Mouse (Mus musculus): ENCODE measurements at regions not wholly inside any gene's neighbourhood (a gene's known extent, or its start where the extent isn't known, plus 50 kb on each side); places are given as distances from the start of the nearest gene placed in this dataset.

DNA sequence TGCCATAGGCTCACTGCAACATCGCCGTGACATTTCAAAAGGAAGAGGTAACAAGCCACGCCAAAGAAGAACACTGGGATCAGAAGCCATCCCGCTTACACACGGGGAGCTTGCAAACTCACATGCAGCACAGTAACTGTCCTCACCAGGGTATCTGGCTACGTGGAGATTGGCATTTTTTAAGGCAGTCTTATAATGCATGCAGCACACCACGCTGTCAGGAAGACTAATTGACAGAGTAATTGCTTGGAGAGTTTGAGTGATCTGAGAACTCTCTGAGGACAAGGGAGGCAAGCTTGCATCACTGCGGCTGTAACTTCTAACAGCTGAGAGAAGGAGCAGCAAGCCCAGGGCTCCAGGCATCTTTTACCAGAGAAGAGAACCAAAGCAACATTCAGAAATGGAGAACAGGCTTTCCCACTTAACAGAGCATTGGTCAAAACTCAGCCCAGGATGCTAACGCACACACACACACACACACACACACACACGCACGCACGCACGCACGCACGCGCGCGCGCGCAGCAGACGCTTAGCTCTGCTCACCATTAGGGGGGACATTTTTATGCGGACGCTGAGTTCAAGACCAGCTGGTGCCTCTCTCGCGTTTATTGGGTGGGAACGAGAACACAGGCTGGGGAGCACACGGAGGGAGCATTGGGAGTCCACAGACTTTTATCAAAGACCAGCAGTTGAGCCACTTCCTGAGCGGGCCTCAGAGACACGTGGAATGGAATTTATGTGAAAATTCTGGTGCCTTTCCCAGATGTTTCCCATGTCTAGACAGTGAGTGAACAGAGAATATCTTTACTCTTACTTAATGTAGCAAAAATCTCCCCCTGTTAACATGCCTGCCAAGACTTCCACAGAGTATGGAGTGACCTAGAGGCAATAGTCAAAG, 66.6 kb downstream of the 1700129C05Rik start:
- H3K4me1 ChIP-seq = peaks cover 10% of the 10 kb centered on the region; the same call in 1 of the 2 replicates
- DNase-seq (ENCODE audit: low spot score) = no peak
- no peaks in the 10 kb centered on the region for H3K27me3 ChIP-seq (ENCODE audit: insufficient read depth, poor library complexity, severe bottlenecking)
- no peaks in the 10 kb centered on the region for H3K9me3 ChIP-seq
- WGBS = 24% methylated on average over 29 of the region's 29 CpGs
- no peaks in the 10 kb centered on the region for H3K36me3 ChIP-seq
- H3K27ac ChIP-seq = peak overlapping the region; percentile 42; the same call in 1 of the 2 replicates
- H3K4me3 ChIP-seq = peak overlapping the region; percentile 45

DNA sequence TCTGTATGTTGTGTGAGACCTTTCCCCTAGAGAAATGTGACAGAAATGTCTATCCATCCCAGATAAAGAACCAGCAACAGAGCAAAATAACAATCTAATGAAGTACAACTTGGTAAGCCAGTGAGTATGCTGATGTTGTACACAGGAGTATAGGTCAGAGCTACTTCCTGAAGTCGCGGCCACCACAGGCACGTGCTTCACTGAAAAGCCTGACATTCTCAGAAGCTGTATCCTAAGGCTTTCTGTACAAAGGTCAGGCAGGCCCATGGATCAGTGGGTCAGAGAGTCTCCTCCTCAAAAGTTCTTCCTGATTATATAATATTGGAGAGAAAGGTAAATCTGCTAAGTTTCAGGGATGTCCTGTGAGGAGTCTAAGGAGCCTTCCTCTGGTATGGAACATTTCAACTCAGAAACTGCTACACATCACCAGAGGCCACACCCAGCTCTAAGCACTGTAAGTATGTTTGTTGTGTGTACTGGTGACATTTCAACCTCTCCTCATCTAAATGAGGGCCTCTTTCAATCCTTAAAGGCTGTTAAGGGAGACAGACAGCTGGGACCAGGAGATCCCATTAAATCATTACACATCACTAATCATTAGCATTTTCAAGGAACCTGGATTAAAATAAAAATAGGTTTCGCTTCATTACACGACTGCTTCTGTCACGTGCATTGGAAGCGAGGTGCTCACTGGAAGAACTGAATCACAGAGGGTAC, 70.2 kb downstream of the 1700129C05Rik start:
- no peak for DNase-seq (ENCODE audit: low spot score)
- peaks cover 19% of the 10 kb centered on the region for H3K4me1 ChIP-seq
- H3K36me3 ChIP-seq = no peaks in the 10 kb centered on the region
- H3K4me3 ChIP-seq = no peak overlapping the region
- H3K27me3 ChIP-seq (ENCODE audit: insufficient read depth, poor library complexity, severe bottlenecking) = no peaks in the 10 kb centered on the region
- WGBS = 85% methylated on average over 7 of the region's 7 CpGs
- H3K9me3 ChIP-seq = no peaks in the 10 kb centered on the region
- H3K27ac ChIP-seq = no peak overlapping the region

DNA sequence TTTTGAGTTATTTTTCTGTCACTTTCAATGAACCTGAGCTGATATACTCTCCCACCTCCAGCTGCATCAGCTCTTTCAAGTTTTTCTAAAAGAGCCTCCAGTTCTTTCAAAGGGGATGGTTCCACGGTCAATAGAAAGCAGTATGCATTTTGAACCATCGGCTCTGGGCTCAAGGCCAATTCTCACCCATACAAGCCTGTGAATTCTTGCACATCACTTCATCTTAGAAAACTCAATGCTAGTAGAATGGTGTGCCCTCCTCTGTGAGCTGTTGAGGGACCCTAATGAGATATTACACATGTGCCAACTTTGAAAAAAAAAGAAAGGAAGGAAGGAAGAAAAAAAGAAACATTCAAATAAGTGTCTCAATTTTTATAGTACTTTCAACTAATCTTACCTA, 72.6 kb downstream of the 1700129C05Rik start:
- 81% methylated on average over 2 of the region's 2 CpGs for WGBS
- no peaks in the 10 kb centered on the region for H3K36me3 ChIP-seq
- no peak overlapping the region for H3K4me3 ChIP-seq
- DNase-seq (ENCODE audit: low spot score) = no peak
- no peak overlapping the region for H3K27ac ChIP-seq
- peaks cover 17% of the 10 kb centered on the region for H3K4me1 ChIP-seq
- no peaks in the 10 kb centered on the region for H3K9me3 ChIP-seq
- no peaks in the 10 kb centered on the region for H3K27me3 ChIP-seq (ENCODE audit: insufficient read depth, poor library complexity, severe bottlenecking)

DNA sequence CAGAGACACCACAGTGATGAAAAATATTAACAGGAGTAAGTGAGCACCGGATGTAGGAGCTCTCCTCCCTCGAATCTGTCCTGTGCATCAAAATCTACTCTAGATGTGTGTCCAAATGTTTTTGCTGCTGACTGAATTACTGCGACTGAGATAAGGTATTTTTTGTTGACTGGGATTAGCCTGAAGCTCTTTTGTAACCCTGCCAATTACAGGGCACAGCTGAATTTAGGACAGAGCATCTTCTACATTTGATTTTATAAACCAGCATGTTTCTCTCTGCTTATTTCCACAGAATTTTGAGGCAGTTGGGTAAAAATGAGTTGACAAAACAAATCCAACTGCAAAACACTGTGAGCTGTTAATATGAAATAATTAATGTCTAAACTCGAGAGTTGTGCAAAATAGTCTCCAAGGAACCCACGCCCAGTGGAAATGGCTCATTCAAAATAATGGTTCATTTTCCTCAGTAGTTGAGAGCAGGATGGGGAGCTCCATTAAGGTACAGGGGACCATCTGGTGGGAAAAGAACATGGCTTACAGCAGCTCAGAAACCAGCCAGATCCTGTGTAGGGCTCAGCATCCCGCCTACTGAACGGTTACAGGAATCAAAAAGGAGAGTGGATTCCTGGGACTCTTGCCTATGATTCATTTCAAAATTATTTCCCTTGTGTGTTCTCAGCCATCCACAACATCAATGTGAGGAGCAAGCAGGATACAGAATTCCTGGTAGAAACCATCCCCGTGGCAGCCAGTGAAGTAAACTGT, 76.1 kb downstream of the 1700129C05Rik start:
- peaks cover 17% of the 10 kb centered on the region for H3K4me1 ChIP-seq
- no peaks in the 10 kb centered on the region for H3K9me3 ChIP-seq
- H3K36me3 ChIP-seq = no peaks in the 10 kb centered on the region
- WGBS = 81% methylated on average over 8 of the region's 8 CpGs
- no peak overlapping the region for H3K4me3 ChIP-seq
- H3K27ac ChIP-seq = no peak overlapping the region
- no peak for DNase-seq (ENCODE audit: low spot score)
- no peaks in the 10 kb centered on the region for H3K27me3 ChIP-seq (ENCODE audit: insufficient read depth, poor library complexity, severe bottlenecking)

DNA sequence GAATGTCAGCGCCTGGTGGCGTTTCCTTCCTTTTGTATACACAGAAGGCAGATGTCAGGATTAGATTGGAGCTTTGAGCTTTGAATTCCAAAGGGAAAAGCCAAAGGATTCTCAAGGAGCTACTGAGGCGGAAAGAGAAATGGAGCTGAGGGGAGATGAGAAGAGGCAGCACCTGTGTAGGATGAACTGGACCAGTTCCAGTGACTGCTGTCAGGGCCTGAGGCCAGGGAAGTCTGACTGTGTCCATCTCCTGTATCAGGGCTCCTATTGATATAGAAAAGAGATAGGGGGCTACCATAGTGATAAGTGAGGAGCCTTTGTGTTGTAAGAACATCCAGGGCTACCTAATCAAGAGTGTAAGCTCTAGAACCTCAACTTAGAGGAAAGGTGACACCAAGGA, 79.5 kb downstream of the 1700129C05Rik start:
- H3K27me3 ChIP-seq (ENCODE audit: insufficient read depth, poor library complexity, severe bottlenecking) = no peaks in the 10 kb centered on the region
- no peaks in the 10 kb centered on the region for H3K36me3 ChIP-seq
- H3K4me3 ChIP-seq = no peak overlapping the region
- H3K27ac ChIP-seq = no peak overlapping the region
- no peak for DNase-seq (ENCODE audit: low spot score)
- WGBS = 84% methylated on average over 3 of the region's 3 CpGs
- no peaks in the 10 kb centered on the region for H3K9me3 ChIP-seq
- peaks cover 12% of the 10 kb centered on the region for H3K4me1 ChIP-seq

DNA sequence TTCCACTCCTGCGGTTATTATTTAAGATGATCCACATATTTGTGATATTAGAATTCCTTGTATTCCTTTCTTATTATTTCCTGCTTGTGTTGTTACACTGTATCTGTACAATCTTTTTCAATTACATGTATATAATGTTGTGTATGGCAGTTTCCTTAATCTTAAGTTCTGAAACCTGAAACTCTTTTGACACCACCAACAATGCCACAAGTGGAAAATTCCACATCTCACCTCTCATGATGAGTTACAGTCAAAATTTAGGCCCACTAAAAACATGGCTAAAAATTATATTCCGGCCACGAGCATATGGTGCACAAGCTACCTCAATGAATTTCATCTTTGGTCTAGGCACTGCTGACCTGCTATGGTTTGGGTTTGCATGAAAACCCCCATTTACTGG, 85.9 kb downstream of the 1700129C05Rik start:
- 89% methylated on average over 3 of the region's 3 CpGs for WGBS
- Histone ChIP-seq H3K4me3 (no peak overlapping the region), H3K27ac (no peak overlapping the region), H3K4me1 (0 out of 2 replicates have a peak, but pooled peaks cover 4% of the 10 kb centered on the region), H3K36me3 (no peaks in the 10 kb centered on the region), H3K27me3 (ENCODE audit: insufficient read depth, poor library complexity, severe bottlenecking) (no peaks in the 10 kb centered on the region), H3K9me3 (no peaks in the 10 kb centered on the region)
- no peak for DNase-seq (ENCODE audit: low spot score)

DNA sequence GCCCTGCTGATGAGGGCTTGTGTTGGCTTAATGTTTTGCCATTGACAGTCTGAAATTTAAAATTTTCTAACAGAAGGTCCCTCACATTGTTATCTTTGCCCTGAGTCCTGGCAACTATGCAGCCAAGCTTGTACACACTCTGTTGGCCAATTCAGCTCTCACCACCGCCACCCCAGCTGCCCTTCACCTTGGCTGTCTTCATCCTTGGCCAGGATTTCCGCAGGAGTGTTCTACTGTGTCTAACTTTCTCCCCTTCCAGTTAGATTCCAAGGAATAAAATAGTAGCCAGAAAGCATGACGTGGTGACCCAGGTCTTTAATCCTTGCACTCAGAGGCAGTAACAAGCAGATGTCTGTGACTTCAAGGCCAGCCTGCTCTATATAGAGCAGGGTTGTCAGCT, 87.4 kb downstream of the 1700129C05Rik start:
- H3K4me1 ChIP-seq = 0 out of 2 replicates have a peak, but pooled peaks cover 4% of the 10 kb centered on the region
- no peak overlapping the region for H3K27ac ChIP-seq
- DNase-seq (ENCODE audit: low spot score) = no peak
- 85% methylated on average over 3 of the region's 3 CpGs for WGBS
- H3K4me3 ChIP-seq = no peak overlapping the region
- no peaks in the 10 kb centered on the region for H3K9me3 ChIP-seq
- no peaks in the 10 kb centered on the region for H3K36me3 ChIP-seq
- no peaks in the 10 kb centered on the region for H3K27me3 ChIP-seq (ENCODE audit: insufficient read depth, poor library complexity, severe bottlenecking)

DNA sequence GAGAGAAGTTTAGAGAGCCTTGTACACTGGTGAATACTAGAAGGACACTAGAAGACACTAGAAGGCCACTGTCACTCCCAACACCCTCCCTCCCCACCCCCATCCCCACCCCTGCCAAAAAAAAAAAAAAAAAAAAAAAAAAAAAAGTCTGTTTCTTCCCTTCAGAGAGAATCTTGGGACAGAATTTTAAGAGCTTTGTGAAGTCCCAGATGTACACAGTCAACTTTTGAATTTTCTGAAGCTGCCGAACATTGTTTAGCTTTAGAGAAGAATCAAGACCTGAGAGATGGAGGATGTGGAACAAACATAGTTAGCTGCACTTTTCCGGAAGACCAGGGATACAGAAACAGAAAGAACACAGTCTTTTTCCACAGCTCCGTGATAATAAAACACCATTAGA, 90.3 kb downstream of the 1700129C05Rik start:
- Histone ChIP-seq H3K4me3 (no peak overlapping the region), H3K27me3 (ENCODE audit: insufficient read depth, poor library complexity, severe bottlenecking) (no peaks in the 10 kb centered on the region), H3K9me3 (no peaks in the 10 kb centered on the region; the same call in 1 of the 2 replicates), H3K4me1 (0 out of 2 replicates have a peak, but pooled peaks cover 4% of the 10 kb centered on the region), H3K27ac (no peak overlapping the region), H3K36me3 (no peaks in the 10 kb centered on the region)
- no peak for DNase-seq (ENCODE audit: low spot score)
- 78% methylated on average over 3 of the region's 3 CpGs for WGBS

DNA sequence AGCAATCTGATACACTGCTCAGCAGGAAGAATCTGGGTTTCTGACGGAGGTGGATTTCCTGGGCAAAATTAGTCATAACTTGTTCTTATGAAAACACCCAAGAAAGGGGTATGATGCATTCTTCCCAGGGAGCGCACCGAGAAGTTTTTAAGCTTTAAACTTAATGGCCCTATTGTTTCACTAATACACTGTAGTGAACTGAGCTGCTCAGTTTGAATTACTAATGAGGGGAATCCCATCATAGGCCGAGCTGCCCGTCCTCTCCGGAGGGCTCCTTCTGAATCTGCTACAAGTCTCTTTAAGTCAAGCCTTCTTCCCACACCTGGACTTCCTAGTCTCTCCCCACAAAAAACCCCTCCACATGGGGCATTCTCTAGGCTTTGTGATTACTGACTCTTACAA, 91.2 kb downstream of the 1700129C05Rik start:
- no peaks in the 10 kb centered on the region for H3K27me3 ChIP-seq (ENCODE audit: insufficient read depth, poor library complexity, severe bottlenecking)
- no peak overlapping the region for H3K27ac ChIP-seq
- DNase-seq (ENCODE audit: low spot score) = no peak
- no peak overlapping the region for H3K4me3 ChIP-seq
- H3K9me3 ChIP-seq = no peaks in the 10 kb centered on the region; the same call in 1 of the 2 replicates
- 42% methylated on average over 6 of the region's 6 CpGs for WGBS
- no peaks in the 10 kb centered on the region for H3K36me3 ChIP-seq
- 0 out of 2 replicates have a peak, but pooled peaks cover 4% of the 10 kb centered on the region for H3K4me1 ChIP-seq

DNA sequence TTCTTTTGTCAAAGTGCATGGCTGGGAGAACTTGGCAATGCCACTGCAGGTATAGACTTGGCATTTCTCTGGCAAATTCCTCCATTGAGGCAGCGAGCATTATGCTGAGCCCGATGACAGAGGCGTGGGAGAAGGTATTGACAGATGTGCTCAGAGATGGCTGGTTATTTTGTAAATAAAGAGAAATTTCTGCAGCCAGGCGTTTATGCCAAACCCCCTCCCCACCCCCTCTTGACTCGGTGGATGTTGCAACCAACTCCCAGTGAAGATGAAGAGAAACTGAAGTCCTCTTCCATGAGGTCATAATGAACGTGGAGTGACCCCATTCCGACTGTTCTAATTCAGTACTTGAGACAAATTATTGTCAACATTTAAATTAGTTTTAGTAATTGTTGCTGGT, 97.0 kb downstream of the 1700129C05Rik start:
- Histone ChIP-seq H3K4me1 (no peaks in the 10 kb centered on the region), H3K36me3 (no peaks in the 10 kb centered on the region), H3K27ac (no peak overlapping the region), H3K9me3 (no peaks in the 10 kb centered on the region; the same call in 1 of the 2 replicates), H3K27me3 (ENCODE audit: insufficient read depth, poor library complexity, severe bottlenecking) (no peaks in the 10 kb centered on the region), H3K4me3 (no peak overlapping the region)
- WGBS = 86% methylated on average over 7 of the region's 7 CpGs
- DNase-seq (ENCODE audit: low spot score) = no peak

DNA sequence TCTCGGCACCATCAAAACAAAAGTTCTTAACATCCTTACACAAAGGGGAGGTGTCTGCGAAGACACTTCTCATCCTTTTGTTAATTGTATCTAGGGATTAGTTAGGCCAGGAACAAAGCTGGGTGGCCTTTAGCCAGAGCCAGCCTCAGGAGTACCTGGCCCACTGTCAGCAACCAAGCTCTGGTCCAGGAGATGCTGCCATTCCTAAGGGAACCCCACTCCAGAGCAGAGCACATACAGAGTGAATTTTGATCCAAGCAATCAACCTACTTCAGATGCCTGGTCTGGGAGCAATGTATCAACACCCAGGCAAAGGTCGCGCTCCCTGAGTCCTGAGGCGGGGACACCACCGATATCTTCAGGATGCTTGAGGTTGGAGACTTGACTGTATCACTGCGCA, 97.5 kb downstream of the 1700129C05Rik start:
- DNase-seq (ENCODE audit: low spot score) = no peak
- Histone ChIP-seq H3K36me3 (no peaks in the 10 kb centered on the region), H3K27ac (no peak overlapping the region), H3K9me3 (no peaks in the 10 kb centered on the region; the same call in 1 of the 2 replicates), H3K4me3 (no peak overlapping the region), H3K4me1 (no peaks in the 10 kb centered on the region), H3K27me3 (ENCODE audit: insufficient read depth, poor library complexity, severe bottlenecking) (no peaks in the 10 kb centered on the region)
- 76% methylated on average over 7 of the region's 7 CpGs for WGBS

DNA sequence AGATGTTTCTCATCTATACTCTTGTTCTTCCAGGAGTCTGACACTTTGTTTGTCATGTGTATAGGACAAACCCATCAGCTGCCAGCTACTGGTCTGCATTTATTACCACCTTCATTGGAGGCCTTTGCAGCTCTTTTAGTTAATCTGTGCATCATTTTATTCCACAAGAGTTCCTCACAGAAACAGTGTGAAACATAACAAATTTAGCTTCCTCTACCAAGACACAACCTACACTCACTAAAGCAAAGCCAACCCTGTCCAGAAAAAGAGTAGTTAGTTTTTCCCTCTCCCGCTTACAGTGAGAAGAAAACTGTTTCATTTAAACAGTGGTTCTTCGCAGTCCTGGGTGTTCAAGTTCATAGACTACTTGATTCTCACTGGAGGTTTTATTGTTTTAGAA, 100.5 kb downstream of the 1700129C05Rik start:
- Histone ChIP-seq H3K4me3 (no peak overlapping the region), H3K9me3 (no peaks in the 10 kb centered on the region), H3K36me3 (no peaks in the 10 kb centered on the region), H3K27ac (no peak overlapping the region), H3K27me3 (ENCODE audit: insufficient read depth, poor library complexity, severe bottlenecking) (no peaks in the 10 kb centered on the region), H3K4me1 (no peaks in the 10 kb centered on the region)
- WGBS = 91% methylated on average over 2 of the region's 2 CpGs
- no peak for DNase-seq (ENCODE audit: low spot score)
